Mouse (Mus musculus) stomach, postnatal 0 days (tissue): ENCODE measurements around the gene Dstn. TPM values are rescaled to one million over a fixed set of nuclear protein-coding genes. Genes with fewer than 3 reads are reported as not detected.

Experiments
- ATAC-seq: fragments of 200-750 bp; cut with Nextera tagmentation; 2 replicates; pipeline ENCODE4 v1.8.0; 2017; ENCODE audit not compliant: low FRiP score, low TSS enrichment
- DNase-seq: peaks from one replicate; pipeline ENCODE4 v3.0.0-alpha.2; 2016; ENCODE audit warnings: low spot score
- H3K27ac ChIP-seq: fragments of 300-500 bp; sonication (generic); replicated peaks from 2 replicates; pipeline ENCODE4 v1.5.1; 2014; ENCODE audit warnings: mild to moderate bottlenecking, control low read depth
- H3K27me3 ChIP-seq: fragments of 300-500 bp; sonication (generic); 2 replicates; pipeline ENCODE4 v1.6.1; 2014; ENCODE audit warnings: low read length; ENCODE audit not compliant: control insufficient read depth, insufficient read depth
- H3K36me3 ChIP-seq: fragments of 300-500 bp; sonication (generic); 2 replicates; pipeline ENCODE4 v1.6.1; 2014; ENCODE audit warnings: low read length, mixed read lengths; ENCODE audit not compliant: control insufficient read depth, insufficient read depth
- H3K4me1 ChIP-seq: fragments of 300-500 bp; sonication (generic); replicated peaks from 2 replicates; pipeline ENCODE4 v1.6.1; 2014; ENCODE audit warnings: antibody characterized with exemption; ENCODE audit not compliant: control insufficient read depth, insufficient read depth
- H3K4me2 ChIP-seq: fragments of 300-500 bp; sonication (generic); replicated peaks from 2 replicates; pipeline ENCODE4 v1.6.1; 2014; ENCODE audit warnings: low read depth, mild to moderate bottlenecking, control low read depth, moderate library complexity
- H3K4me3 ChIP-seq: fragments of 300-500 bp; sonication (generic); 2 replicates; pipeline ENCODE4 v1.5.1; 2014; ENCODE audit warnings: low read depth, low read length, control low read depth
- H3K9ac ChIP-seq: fragments of 300-500 bp; sonication (generic); 2 replicates; pipeline ENCODE4 v1.6.1; 2014; ENCODE audit warnings: mild to moderate bottlenecking, low read length, control low read depth, mixed read lengths
- H3K9me3 ChIP-seq: fragments of 300-500 bp; sonication (generic); 2 replicates; pipeline ENCODE4 v1.6.1; 2016; ENCODE audit warnings: low read length; ENCODE audit not compliant: control insufficient read depth
- CTCF ChIP-seq: IDR thresholded peaks from 2 replicates; pipeline ENCODE4 v1.5.1; 2016; ENCODE audit warnings: antibody characterized with exemption, low read depth, mild to moderate bottlenecking, moderate library complexity
- EP300 ChIP-seq: optimal IDR thresholded peaks from 2 replicates; pipeline ENCODE3; 2016; ENCODE audit warnings: antibody characterized with exemption
- WGBS: fragments of 180-500 bp; shearing (Covaris S2); extraction: QIAGEN DNeasy Blood & Tissue Kit; methylation state at CpG from one replicate; pipeline ENCODE4 v1.1.7; 2014; 5-methylcytosine and 5-hydroxymethylcytosine counted together
- polyA plus RNA-seq: library from polyadenylated mRNA; unstranded; fragments of >200 nt; fragmentation: Nextera tagmentation; extraction: Ambion mirVana; gene quantifications from 2 replicates; pipeline ENCODE4 v1.2.1, GENCODE M21; 2015

Gene Dstn
- polyA plus RNA-seq, 1 experiment from 2014 or later: 971 TPM

DNA sequence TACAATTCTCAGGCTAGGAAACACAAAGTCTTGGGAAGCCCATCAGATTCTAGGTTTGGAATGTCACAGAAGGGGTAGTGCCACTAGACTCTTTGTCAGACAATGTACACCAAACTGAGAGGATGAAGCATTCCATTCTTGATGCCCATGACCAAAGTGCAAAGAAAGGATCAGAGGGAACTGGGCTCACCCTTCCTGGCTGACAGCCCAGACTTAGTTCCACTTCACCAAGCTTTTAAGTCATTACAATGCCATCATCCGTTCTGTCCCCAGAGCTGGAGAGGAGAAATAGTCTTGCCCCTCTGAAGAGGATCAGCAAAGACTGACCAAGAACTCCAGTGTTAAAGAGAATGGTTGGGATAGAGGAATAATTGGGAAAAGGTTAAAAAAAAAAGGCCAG lies 75.9 kb downstream of the Dstn start:
- H3K4me3 ChIP-seq: no peak overlapping the region
- no peak overlapping the region for H3K4me2 ChIP-seq
- H3K36me3 ChIP-seq: no peaks in the 10 kb centered on the region
- H3K4me1 ChIP-seq: peaks cover 4% of the 10 kb centered on the region; the same call in 1 of the 2 replicates
- DNase-seq: no peak
- ATAC-seq: no peak
- H3K9me3 ChIP-seq: no peaks in the 10 kb centered on the region
- no peaks in the 10 kb centered on the region for H3K27me3 ChIP-seq
- no peak overlapping the region for H3K9ac ChIP-seq
- WGBS: 32% methylated on average over 1 of the region's 1 CpGs
- no peak overlapping the region for H3K27ac ChIP-seq
- TF ChIP-seq CTCF: no peak
- no peak for TF ChIP-seq EP300

DNA sequence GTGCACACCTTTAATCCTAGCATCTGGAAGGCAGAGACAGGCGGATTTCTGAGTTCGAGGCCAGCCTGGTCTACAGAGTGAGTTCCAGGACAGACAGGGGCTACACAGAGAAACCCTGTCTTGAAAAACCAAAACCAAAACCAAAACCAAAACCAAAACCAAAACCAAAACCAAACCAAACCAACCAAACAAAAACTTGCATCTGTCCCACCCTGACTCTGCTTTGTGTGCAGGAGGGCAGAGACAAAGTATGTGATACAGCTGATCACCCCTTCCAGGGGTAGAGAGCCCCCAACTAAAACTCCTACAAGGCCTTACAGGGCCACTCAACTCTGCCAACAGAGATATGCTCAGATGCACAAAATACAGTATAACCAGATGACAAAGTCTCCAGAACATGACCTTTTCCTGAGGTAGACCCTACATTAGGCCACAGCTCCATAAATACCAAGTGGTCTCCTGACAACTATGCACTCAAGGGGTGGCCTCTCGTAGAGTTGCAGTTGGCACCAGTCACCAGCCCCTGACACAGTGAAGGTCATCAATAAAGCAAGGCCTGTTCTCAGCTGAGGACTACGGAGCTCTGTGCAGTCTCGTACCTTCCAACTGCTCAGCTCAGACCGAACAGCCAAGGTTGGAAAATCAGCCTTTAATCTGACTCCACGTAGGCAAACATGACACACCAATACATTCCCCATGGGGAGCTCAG lies 77.0 kb downstream of the Dstn start:
- H3K4me3 ChIP-seq: no peak overlapping the region
- H3K27ac ChIP-seq: no peak overlapping the region
- ATAC-seq: no peak
- WGBS: 78% methylated on average over 7 of the region's 7 CpGs
- H3K4me2 ChIP-seq: no peak overlapping the region
- H3K9ac ChIP-seq: no peak overlapping the region
- no peak for DNase-seq
- no peak for TF ChIP-seq EP300
- TF ChIP-seq CTCF: no peak
- H3K4me1 ChIP-seq: peaks cover 4% of the 10 kb centered on the region; the same call in 1 of the 2 replicates
- no peaks in the 10 kb centered on the region for H3K27me3 ChIP-seq
- H3K36me3 ChIP-seq: no peaks in the 10 kb centered on the region
- H3K9me3 ChIP-seq: no peaks in the 10 kb centered on the region

Other genes with a start within 250 kb of the Dstn start
- 1.5 and 1.6 TPM in 2 replicates for gene Bfsp1, start 52.1 kb upstream of the Dstn start, polyA plus RNA-seq
- gene Rrbp1, start 95.9 kb downstream of the Dstn start, polyA plus RNA-seq: 61.0 and 69.0 TPM in 2 replicates
- not detected in 2 replicates for gene Banf2, start 117.7 kb downstream of the Dstn start, polyA plus RNA-seq